Mouse (Mus musculus): ENCODE results near the gene Olfr724. TPM values are rescaled to one million over a fixed set of nuclear protein-coding genes. Genes with fewer than 3 reads are reported as not detected.

The Olfr724 gene
- not detected in 2 replicates for polyA plus RNA-seq (2015; fragmentation: Nextera tagmentation; extraction: Ambion mirVana)

GRCm38 (mm10) chr14:49963174-49963573, at the start of gene Olfr724:
Gene Olfr724, minus strand, starts transcription at chr14:49963274.

GRCm38 (mm10) chr14:49931687-49932086, 31.4 kb downstream of the Olfr724 start, which contains the start of gene Olfr723:
Gene Olfr723, minus strand, starts transcription at chr14:49931787.

Other genes with a start within 250 kb of the Olfr724 start
- gene Armh4, start 179.9 kb downstream of the Olfr724 start, polyA plus RNA-seq (2015; fragmentation: Nextera tagmentation; extraction: Ambion mirVana) = 14.9 and 16.4 TPM in 2 replicates
- gene Olfr722, start 61.3 kb downstream of the Olfr724 start, polyA plus RNA-seq (2015; fragmentation: Nextera tagmentation; extraction: Ambion mirVana) = not detected in 2 replicates
- gene Olfr723, start 31.5 kb downstream of the Olfr724 start, polyA plus RNA-seq (2015; fragmentation: Nextera tagmentation; extraction: Ambion mirVana) = not detected in 2 replicates
- not detected in 2 replicates for gene Olfr725, start 77.1 kb upstream of the Olfr724 start, polyA plus RNA-seq (2015; fragmentation: Nextera tagmentation; extraction: Ambion mirVana)
- gene Olfr726, start 127.7 kb upstream of the Olfr724 start, polyA plus RNA-seq (2015; fragmentation: Nextera tagmentation; extraction: Ambion mirVana) = not detected in 2 replicates
- gene Olfr727, start 159.9 kb upstream of the Olfr724 start, polyA plus RNA-seq (2015; fragmentation: Nextera tagmentation; extraction: Ambion mirVana) = not detected in 2 replicates
- not detected in 2 replicates for gene Olfr728, start 179.4 kb upstream of the Olfr724 start, polyA plus RNA-seq (2015; fragmentation: Nextera tagmentation; extraction: Ambion mirVana)
- gene Olfr729, start 189.6 kb upstream of the Olfr724 start, polyA plus RNA-seq (2015; fragmentation: Nextera tagmentation; extraction: Ambion mirVana) = not detected in 2 replicates
- not detected in 2 replicates for gene Olfr730, start 224.9 kb upstream of the Olfr724 start, polyA plus RNA-seq (2015; fragmentation: Nextera tagmentation; extraction: Ambion mirVana)